Mouse (Mus musculus): ENCODE measurements around the gene Ankrd1. TPM values are rescaled to one million over a fixed set of nuclear protein-coding genes. Genes with fewer than 3 reads are reported as not detected.

Gene Ankrd1
- 1 to 10 TPM; 6.6 to 9.9 TPM for total RNA-seq (2021)
- long read RNA-seq, experiment 1, partial matches to known transcripts, result 0 of 5 reads
- long read RNA-seq, experiment 1, other reads (novel, unspliced or antisense), result 1 of 5 reads
- long read RNA-seq, experiment 2, transcript Ankrd1-205 (9 exons, 2,020 nt), result major isoform, 7 of 7 reads
- long read RNA-seq, experiment 2, partial matches to known transcripts, result 0 of 7 reads
- long read RNA-seq, experiment 2, other reads (novel, unspliced or antisense), result 0 of 7 reads

- intact Hi-C loops (cut with DNase I; ENCODE audit: low total_unique reads), result no loop called here
- DNase-seq, result peak; percentile 45
Measured at GRCm38 (mm10) chr19:36119783-36120471, at the start of gene Ankrd1. TSS of gene Ankrd1 (minus strand) at chr19:36120099.

- no peak for DNase-seq
- intact Hi-C loops (cut with DNase I; ENCODE audit: low total_unique reads), result no loop called here
Measured at GRCm38 (mm10) chr19:36169101-36169500, 49.2 kb upstream of the Ankrd1 start.

- DNase-seq, result no peak
- intact Hi-C loops (cut with DNase I; ENCODE audit: low total_unique reads), result no loop called here
Measured at GRCm38 (mm10) chr19:36168121-36168520, 48.2 kb upstream of the Ankrd1 start.

DNA sequence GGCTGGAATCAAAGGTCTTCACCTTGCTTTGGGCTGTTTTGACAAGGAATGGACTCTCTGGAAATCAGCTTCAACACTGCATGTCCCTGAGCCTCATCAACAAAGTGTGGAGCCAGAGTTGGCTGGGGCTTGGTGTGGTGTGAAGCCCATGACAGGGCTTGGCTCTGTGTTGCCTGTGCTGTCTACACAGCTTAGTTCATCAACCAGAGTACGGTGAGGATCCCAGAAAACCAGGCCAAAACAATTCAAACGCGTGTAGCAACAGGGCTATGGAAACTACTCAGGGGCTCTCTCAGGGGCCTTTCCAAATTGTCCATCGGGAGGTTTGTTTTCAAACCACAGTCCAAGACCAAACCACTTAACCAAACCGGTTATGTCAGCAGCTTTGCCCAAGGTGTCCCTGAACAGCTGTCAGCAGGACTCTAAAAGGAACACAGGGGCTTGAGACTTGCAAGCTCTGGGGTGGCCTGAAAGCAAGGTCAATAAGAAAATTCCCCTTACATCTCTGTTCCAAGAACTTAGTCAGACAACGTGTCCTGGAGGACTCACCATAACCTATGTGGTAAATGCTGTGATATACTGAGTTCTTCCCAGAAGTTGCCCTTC lies 47.5 kb upstream of the Ankrd1 start:
- intact Hi-C loops (cut with DNase I; ENCODE audit: low total_unique reads), result no loop called here

DNA sequence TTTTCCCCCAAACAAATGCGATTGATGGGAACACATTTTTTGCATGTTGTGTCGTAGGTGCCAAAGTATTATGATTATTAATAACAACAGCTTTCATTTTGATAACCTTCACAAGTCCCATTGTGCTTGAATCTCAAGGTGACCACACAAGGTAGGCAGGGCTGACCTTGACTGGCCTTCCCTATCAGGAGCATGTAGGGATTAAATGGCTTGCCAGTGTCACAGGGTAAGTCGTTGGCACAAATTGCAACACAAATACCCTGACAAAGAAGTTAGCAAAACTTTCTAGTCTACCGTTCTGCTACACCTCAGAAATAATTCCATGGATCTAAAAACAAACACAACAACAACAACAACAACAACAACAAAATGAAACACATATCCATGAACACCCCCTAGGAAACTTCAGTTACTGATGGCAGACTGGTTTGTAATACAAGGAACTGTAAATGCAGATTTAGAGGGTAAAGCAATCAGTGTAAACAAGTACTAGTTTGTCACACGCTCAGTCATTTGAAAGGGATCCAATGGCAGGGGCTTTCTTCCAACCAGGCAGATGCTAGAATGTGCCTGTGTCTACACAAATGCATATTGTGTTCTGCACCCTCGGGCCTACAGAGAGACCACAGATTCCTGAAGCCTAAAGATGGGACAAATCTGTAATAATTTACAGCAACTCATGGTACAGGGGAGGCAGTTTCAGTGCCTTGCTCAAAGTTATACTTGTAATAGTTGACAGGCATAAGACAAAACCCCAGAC lies 46.7 kb upstream of the Ankrd1 start:
- DNase-seq, result no peak
- intact Hi-C loops (cut with DNase I; ENCODE audit: low total_unique reads), result no loop called here

More for the DNA sequence above, 47.5 kb upstream of the Ankrd1 start:
- no peak for DNase-seq

DNA sequence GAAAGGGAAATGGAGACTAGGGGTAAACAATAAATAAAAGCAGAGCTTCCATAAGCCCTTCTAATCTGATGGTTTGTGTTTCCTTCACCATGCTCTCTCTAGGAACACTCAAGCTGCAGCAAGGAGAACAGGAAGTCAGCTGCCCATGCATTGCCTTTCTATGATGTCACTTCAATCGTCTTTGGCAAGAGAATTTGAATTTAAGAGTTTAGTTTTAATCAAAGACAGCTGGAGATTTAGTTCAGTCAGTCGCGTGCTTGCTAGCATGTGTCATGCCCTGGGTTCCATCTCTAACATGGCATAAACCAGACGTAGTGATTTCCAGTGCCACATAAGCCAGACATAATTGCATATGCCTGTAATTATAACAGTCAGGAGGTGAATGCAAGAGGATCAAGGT lies 45.5 kb upstream of the Ankrd1 start:
- intact Hi-C loops (cut with DNase I; ENCODE audit: low total_unique reads), result no loop called here

GRCm38 (mm10) chr19:36150241-36151007 lies 30.5 kb upstream of the Ankrd1 start:
- no peak for DNase-seq
- intact Hi-C loops (cut with DNase I; ENCODE audit: low total_unique reads), result no loop called here

More for the DNA sequence above, 45.5 kb upstream of the Ankrd1 start:
- no peak for DNase-seq

DNA sequence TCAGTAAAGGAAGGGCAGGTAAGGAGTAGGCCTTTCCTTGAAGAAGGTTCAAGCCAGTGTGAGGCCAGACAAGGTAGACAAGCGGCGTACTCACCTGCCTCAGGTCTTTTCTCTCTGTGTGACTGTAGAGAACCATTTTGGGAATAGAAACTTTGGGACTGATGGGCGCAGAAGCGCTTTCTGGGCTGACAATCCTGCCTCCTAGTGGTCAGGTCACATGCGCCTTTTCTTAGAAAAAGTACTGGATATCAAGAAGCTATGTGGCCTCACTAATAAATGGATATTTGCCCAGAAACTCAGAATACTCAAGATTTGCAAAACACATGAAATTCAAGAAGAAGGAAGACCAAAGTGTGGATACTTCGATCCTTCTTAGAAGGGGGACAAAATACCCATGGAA lies 28.7 kb upstream of the Ankrd1 start:
- intact Hi-C loops (cut with DNase I; ENCODE audit: low total_unique reads), result no loop called here
- DNase-seq, result no peak

- intact Hi-C loops (cut with DNase I; ENCODE audit: low total_unique reads), result no loop called here
- no peak for DNase-seq
Measured at GRCm38 (mm10) chr19:36143571-36143970, 23.7 kb upstream of the Ankrd1 start.

GRCm38 (mm10) chr19:36133731-36134130 lies 13.8 kb upstream of the Ankrd1 start:
- no peak for DNase-seq
- intact Hi-C loops (cut with DNase I; ENCODE audit: low total_unique reads), result no loop called here

DNA sequence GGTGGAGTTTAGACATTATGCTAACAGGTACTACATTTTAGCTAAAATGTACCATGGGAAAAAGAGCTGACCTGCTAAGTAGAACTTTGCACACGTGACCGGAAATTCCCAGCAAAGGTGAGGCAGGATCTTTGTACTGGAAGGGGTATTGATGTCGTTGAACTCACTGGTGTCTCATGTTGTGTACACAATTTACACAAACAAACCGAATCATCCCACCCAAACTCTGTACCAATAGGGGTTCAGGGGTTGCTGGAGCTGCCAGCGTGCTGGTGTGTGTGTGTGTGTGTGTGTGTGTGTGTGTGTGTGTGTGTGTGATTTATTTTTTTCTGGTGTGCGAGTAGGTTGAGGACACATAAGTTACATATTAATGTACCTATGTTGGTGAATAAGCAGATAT lies 13.2 kb upstream of the Ankrd1 start:
- DNase-seq, result no peak
- intact Hi-C loops (cut with DNase I; ENCODE audit: low total_unique reads), result no loop called here

DNA sequence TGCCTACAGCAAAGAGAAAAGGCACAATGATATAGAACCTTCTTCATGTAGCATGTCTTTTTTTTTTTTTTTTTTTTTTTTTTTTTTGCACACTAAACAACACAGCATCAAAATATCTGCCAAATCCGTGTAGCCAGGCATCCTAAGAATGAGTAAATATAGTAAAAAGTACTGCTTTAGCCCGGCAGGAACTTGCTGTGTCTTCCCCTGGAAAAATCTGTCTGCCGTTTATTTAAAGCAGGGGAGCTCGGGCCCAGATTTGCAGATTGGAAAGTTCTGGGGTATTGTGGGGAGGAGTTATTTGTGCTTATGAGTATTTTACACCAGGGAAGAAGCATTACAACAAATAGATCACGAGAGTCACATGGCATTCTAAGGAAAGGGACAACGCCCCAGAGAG lies 12.1 kb upstream of the Ankrd1 start:
- no peak for DNase-seq
- intact Hi-C loops (cut with DNase I; ENCODE audit: low total_unique reads), result no loop called here

DNA sequence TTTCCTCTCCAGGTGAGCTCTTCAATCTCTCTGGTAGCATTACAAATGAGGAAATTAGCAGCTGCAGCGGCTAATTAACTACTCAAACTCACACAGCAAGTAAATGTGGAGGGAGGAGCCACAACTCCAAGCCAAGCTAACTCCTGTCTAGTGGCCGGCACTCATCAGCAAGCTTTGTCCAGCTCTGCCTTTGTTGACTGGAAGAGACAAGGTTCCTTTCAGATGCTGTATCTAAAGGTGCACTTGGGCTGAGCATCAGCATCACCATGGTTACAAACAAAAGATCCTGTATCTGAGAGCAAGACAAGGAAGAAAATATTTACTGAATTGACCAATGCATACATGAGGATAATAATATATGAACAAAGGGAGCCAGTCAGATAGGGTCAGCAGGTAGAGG lies 10.3 kb upstream of the Ankrd1 start:
- no peak for DNase-seq
- intact Hi-C loops (cut with DNase I; ENCODE audit: low total_unique reads), result no loop called here

GRCm38 (mm10) chr19:36129643-36130042 lies 9.7 kb upstream of the Ankrd1 start:
- intact Hi-C loops (cut with DNase I; ENCODE audit: low total_unique reads), result no loop called here

GRCm38 (mm10) chr19:36129213-36129612 lies 9.3 kb upstream of the Ankrd1 start:
- no peak for DNase-seq
- intact Hi-C loops (cut with DNase I; ENCODE audit: low total_unique reads), result no loop called here

More at GRCm38 (mm10) chr19:36129643-36130042, 9.7 kb upstream of the Ankrd1 start:
- DNase-seq, result no peak

DNA sequence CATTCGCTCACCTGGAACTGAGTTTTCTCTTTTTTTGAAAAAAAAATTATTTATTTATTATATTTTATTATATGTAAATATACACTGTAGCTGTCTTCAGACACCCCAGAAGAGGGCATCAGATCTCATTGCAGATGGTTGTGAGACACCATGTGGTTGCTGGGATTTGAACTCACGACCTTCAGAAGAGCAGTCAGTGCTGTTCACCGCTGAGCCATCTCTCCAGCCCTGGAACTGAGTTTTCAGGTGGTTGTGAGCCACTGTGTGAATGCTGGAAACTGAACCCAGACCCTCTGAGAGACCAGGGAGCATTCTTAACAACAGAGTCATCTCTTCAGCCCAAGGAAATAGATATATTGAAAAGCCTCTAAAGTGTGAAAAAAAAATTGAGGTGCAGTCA lies 8.5 kb upstream of the Ankrd1 start:
- intact Hi-C loops (cut with DNase I; ENCODE audit: low total_unique reads), result no loop called here
- no peak for DNase-seq

GRCm38 (mm10) chr19:36124203-36124602 lies 4.3 kb upstream of the Ankrd1 start:
- intact Hi-C loops (cut with DNase I; ENCODE audit: low total_unique reads), result no loop called here
- DNase-seq, result no peak

GRCm38 (mm10) chr19:36119219-36119618 lies 680 bp downstream of the Ankrd1 start:
- DNase-seq, result no peak
- intact Hi-C loops (cut with DNase I; ENCODE audit: low total_unique reads), result no loop called here

DNA sequence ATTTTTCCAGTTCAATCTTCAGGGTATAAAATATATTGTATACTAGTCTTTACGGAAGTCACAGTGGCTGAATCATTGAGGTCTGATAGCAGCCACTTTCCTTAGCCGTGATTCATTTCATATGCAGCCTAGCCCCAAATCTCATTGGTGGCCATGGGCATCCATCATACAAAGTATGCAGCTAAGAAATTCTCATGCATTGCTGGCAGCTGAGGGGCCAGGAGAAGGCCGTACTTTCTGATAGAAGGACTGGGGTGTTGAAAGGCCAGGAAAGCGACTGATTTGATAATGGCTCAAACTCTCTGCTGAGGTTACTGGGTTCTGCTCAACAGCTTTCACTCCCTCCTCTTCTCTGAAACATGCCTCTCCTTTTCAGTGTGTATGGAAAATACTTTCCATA lies 3.7 kb downstream of the Ankrd1 start:
- intact Hi-C loops (cut with DNase I; ENCODE audit: low total_unique reads), result no loop called here

More for the DNA sequence above, 3.7 kb downstream of the Ankrd1 start:
- no peak for DNase-seq
